Mouse (Mus musculus): ENCODE data around the gene B830017H08Rik.

B830017H08Rik gene

GRCm38 (mm10) chr16:17851331-17851730 is 18.4 kb downstream of the B830017H08Rik start:
- no peak for DNase-seq (ENCODE audit: low read depth, low spot score)

- no peak for DNase-seq (ENCODE audit: low read depth, low spot score)
These were observed 18.9 kb downstream of the B830017H08Rik start for GRCm38 (mm10) chr16:17851860-17852259.

DNA sequence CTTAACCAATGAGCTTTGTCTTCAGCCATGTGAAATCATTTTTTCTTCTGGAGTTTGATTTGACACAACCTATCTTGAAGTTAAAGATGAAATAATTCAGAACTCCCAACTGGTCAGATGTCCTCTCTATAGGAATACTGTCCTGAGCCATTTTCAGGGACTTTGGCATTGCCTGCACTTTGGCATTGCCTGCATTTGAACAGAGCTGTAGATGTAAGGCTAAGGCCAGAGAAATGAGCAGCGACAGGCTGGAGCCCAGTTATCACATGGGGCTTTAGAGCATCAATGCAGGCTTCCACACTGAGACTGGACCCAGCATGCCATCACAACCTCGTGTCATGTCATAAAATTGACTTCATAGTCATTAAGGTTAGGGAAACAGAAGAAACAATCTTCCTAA is 20.3 kb downstream of the B830017H08Rik start:
- no peak for DNase-seq (ENCODE audit: low read depth, low spot score)

DNA sequence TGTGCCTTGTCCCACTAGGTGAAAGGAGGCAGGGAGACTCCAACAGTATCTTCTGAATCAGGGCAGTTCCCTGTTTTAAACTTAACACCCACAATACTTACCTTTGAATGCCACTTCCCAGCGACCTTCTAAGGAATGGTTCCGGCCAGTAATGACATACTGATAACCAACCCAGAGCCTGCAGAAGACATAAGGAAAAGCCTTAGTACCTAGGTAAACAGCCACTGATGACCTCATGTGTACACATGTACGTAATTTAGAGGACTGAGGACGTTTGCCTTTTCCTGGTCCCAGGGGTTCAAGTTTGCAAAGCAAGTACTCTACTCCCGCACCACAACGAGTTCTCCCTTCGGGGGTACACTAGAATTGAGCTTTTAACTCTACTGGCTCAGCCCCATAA is 24.2 kb downstream of the B830017H08Rik start:
- DNase-seq (ENCODE audit: low read depth, low spot score): no peak

- DNase-seq (ENCODE audit: low read depth, low spot score): no peak
These were observed 25.7 kb downstream of the B830017H08Rik start for GRCm38 (mm10) chr16:17858592-17858991.

DNA sequence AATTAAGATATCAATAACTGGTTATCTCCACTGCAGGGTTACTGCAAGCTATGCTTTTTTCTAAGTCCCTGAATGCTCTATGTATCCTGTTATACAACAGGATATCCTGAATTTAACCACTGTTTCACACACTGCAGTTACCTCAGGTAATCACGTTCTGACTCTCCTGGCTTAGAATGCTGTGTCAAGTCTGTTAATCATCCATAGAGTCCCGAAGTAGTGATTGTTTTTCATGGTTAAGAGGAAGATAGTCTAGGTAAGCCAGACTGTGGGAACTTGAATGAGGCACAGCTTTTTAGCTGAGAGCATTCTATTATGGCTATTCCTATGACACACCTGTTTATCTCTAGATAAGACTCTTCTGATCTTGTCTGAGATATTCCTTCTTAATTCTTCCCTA is 32.4 kb downstream of the B830017H08Rik start:
- DNase-seq (ENCODE audit: low read depth, low spot score): no peak

GRCm38 (mm10) chr16:17865770-17866169 is 32.8 kb downstream of the B830017H08Rik start:
- DNase-seq (ENCODE audit: low read depth, low spot score): no peak

DNA sequence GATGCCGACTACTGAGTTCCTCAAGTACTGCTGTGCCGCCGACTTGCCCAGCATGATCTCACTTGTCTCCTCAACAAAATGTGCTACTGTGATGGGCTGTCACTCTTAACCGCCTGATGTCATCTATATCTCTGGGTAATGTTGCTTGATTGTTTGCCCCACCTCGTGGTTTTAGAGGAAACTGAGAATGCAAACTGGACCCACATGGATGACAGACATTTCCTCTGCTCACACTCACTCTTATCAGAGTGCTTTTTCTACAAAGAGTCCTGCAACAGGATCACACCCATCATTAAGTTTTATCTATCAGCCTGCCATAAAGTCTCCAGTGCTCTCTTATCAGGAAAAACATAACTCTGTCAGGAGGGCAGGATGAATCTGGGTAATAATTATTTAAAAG is 38.3 kb downstream of the B830017H08Rik start:
- DNase-seq (ENCODE audit: low read depth, low spot score): no peak

DNA sequence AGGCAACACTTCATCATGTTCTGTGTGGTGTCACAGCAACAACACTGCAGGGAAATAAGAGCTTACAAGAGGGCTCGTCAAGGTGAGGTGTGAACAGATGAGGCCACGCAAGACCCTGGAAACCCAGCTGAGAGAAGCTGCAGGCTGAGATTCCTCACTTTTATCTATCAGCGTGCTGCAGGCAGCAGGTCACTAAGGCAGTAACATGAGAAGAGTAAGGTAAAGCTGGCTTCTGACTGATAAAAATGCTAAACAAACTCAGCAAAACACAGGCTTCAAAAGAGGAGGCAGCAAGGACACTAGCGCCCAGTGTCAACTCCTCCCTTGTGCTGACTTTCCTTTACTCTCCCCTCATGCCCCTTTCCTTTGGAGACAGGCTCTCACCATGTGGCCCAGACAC is 40.1 kb downstream of the B830017H08Rik start:
- DNase-seq (ENCODE audit: low read depth, low spot score): no peak

DNA sequence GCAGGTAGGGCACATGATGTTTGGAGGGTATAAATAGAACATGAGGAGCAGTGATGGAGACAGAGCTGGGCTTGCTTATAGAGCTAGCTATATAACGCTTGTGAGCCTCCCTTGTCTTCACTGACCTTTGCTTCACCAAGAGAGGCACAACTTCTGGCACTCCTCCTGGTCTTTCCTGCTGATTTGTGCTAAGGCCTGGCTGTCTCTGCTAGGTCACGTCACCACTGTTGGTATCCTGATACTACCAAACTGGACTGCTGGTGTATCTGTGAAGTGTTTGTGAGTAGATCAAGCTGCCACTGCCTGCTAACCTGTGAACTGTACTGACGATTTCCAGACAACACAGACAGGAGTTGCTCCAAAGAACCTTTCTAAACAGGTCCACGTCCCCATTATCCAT is 42.3 kb downstream of the B830017H08Rik start:
- DNase-seq (ENCODE audit: low read depth, low spot score): no peak

- no peak for DNase-seq (ENCODE audit: low read depth, low spot score)
These were observed 43.2 kb downstream of the B830017H08Rik start for GRCm38 (mm10) chr16:17876096-17876495.

DNA sequence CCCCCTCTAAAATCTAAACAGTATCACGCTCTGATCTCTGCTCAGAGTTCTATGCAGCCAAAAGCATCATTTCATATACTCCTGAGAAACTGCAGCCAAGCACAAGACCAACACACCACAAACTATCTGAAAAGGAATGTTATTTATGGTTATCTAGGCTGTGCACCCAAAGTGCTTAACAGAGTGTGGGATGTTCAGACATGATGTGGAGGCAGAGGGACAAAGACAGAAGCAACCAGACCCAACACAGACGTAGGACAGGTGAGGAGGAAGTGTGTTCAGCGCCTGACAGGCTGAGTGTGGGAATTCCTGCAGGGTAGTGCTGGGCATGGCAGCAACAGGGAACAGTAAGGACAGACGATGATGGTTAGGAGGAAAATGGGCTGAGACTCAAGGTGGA is 46.6 kb downstream of the B830017H08Rik start:
- no peak for DNase-seq (ENCODE audit: low read depth, low spot score)

GRCm38 (mm10) chr16:17882196-17882595 is 49.3 kb downstream of the B830017H08Rik start:
- DNase-seq (ENCODE audit: low read depth, low spot score): no peak

DNA sequence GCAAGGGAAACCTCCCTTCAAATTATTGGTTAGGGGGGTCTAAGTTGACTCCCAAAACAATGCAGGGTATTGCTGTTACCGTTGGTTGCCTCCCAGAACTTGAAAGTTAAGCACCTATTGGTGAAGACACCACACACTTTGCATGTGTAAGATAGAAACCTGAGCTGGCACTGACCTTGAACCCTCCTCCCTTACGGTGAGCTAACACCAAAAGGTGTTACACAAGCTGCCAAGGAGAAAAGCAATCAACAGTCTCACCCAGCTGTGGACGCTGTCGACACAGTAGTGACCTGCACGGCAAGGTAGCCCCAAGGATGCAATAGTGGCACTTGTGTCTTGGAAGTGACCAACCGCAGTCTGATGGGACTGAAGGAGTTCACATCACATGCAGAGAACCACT is 51.2 kb downstream of the B830017H08Rik start:
- no peak for DNase-seq (ENCODE audit: low read depth, low spot score)
